Mouse (Mus musculus) myocyte (in vitro differentiated cells): ENCODE measurements around the gene Glt1d1. TPM values are rescaled to one million over a fixed set of nuclear protein-coding genes. Genes with fewer than 3 reads are reported as not detected.

ENCODE experiments used
- H3K27me3 ChIP-seq: one replicate; pipeline ENCODE4 v1.6.1; 2011; ENCODE audit not compliant: control insufficient read depth, insufficient read depth, insufficient read length
- H3K36me3 ChIP-seq: one replicate; pipeline ENCODE4 v1.6.1; 2011; ENCODE audit not compliant: control insufficient read depth, insufficient read depth
- H3K4me2 ChIP-seq: one replicate; pipeline ENCODE4 v1.6.1; 2011; ENCODE audit warnings: low read depth, control low read depth
- H3K4me3 ChIP-seq: one replicate; pipeline ENCODE4 v1.5.1; 2011; ENCODE audit warnings: mild to moderate bottlenecking, control low read depth, moderate library complexity
- H3K79me2 ChIP-seq: one replicate; pipeline ENCODE4 v1.6.1; 2011; ENCODE audit not compliant: control insufficient read depth, insufficient read depth
- H3ac ChIP-seq: one replicate; pipeline ENCODE4 v1.6.1; 2011; ENCODE audit not compliant: control insufficient read depth, insufficient read length
- CEBPB ChIP-seq: IDR thresholded peaks from 2 replicates; pipeline ENCODE4 v1.6.1; 2011; ENCODE audit warnings: mild to moderate bottlenecking, moderate library complexity; ENCODE audit not compliant: poor library complexity, insufficient read depth, severe bottlenecking
- E2F4 ChIP-seq: IDR thresholded peaks from one replicate; pipeline ENCODE4 v1.6.1; 2011; ENCODE audit warnings: mild to moderate bottlenecking, control low read depth, moderate library complexity; ENCODE audit not compliant: insufficient read depth
- MAX ChIP-seq: IDR thresholded peaks from one replicate; pipeline ENCODE4 v1.6.1; 2011; ENCODE audit warnings: low read depth, mild to moderate bottlenecking, control low read depth
- MYOD1 ChIP-seq, 3 experiments: IDR thresholded peaks; one replicate each; pipeline ENCODE4 v1.6.1; 2011; ENCODE audit warnings: control low read depth in 2 of 3, low read depth in 2 of 3, mild to moderate bottlenecking in 2 of 3, moderate library complexity in 1 of 3; ENCODE audit not compliant: insufficient read length in 2 of 3, control insufficient read depth in 1 of 3
- MYOG ChIP-seq, 3 experiments: IDR thresholded peaks; one replicate each; pipeline ENCODE4 v1.6.1; 2011; ENCODE audit warnings: control low read depth in 2 of 3, low read depth in 2 of 3, mild to moderate bottlenecking in 2 of 3; ENCODE audit not compliant: insufficient read length in 2 of 3, control insufficient read depth in 1 of 3, insufficient read depth in 1 of 3
- POLR2A ChIP-seq: IDR thresholded peaks from one replicate; pipeline ENCODE4 v1.6.1; 2011; ENCODE audit warnings: low read depth, mild to moderate bottlenecking, control low read depth, moderate library complexity; ENCODE audit not compliant: insufficient read length
- POLR2AphosphoS2 ChIP-seq: IDR thresholded peaks from one replicate; pipeline ENCODE4 v1.6.1; 2011; ENCODE audit warnings: low read depth, control low read depth; ENCODE audit not compliant: insufficient read length
- REST ChIP-seq: IDR thresholded peaks from one replicate; pipeline ENCODE4 v1.6.1; 2011; ENCODE audit warnings: mild to moderate bottlenecking, control low read depth, moderate library complexity; ENCODE audit not compliant: insufficient read depth, insufficient read length
- SRF ChIP-seq: IDR thresholded peaks from one replicate; pipeline ENCODE4 v1.6.1; 2011; ENCODE audit warnings: low read depth; ENCODE audit not compliant: control insufficient read depth, insufficient read length
- TCF12 ChIP-seq: IDR thresholded peaks from one replicate; pipeline ENCODE4 v1.6.1; 2011; ENCODE audit warnings: mild to moderate bottlenecking, control low read depth; ENCODE audit not compliant: poor library complexity, insufficient read depth, severe bottlenecking
- TCF3 ChIP-seq: IDR thresholded peaks from one replicate; pipeline ENCODE4 v1.6.1; 2011; ENCODE audit warnings: low read depth, control low read depth; ENCODE audit not compliant: insufficient read length
- USF1 ChIP-seq: IDR thresholded peaks from one replicate; pipeline ENCODE4 v1.6.1; 2011; ENCODE audit warnings: low read depth, mild to moderate bottlenecking, control low read depth, moderate library complexity
- polyA plus RNA-seq: library from polyadenylated mRNA; unstranded; fragments of >200 nt; fragmentation: generic; extraction: Trizol; gene quantifications from one replicate; pipeline ENCODE4 v1.2.1, GENCODE M21; 2012; ENCODE audit warnings: missing spikeins

Gene Glt1d1
- polyA plus RNA-seq, 1 experiment = not detected

DNA sequence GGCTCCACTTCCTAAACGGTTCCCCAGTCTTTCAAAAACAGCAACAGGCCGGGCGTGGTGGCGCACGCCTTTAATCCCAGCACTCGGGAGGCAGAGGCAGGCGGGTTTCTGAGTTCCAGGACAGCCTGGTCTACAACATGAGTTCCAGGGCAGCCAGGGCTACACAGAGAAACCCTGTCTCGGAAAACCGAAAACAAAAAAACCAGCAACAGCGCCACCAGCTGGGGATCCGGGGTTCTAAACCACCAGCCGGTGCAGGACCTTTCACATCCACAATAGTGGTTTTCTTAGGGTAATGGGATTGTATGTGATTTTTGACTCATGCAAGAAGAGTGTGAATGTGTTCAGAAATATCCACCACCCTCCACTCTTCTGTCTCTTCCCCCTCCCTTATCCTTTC is 4.8 kb upstream of the Glt1d1 start:
- TF ChIP-seq USF1 (no peak), MAX (no peak), CEBPB (no peak), TCF3 (no peak), POLR2AphosphoS2 (no peak), SRF (no peak), MYOG (IDR thresholded peaks at IDR 0.05; ENCODE audit: control insufficient read depth in 1 of 3, insufficient read depth in 1 of 3, insufficient read length in 2 of 3, low read depth in 2 of 3) (no peak), REST (no peak), POLR2A (no peak), E2F4 (no peak), TCF12 (no peak), MYOD1 (IDR thresholded peaks at IDR 0.05; ENCODE audit: control insufficient read depth in 1 of 3, insufficient read length in 2 of 3, low read depth in 2 of 3) (no peak)
- no peaks in the 10 kb centered on the region for H3K79me2 ChIP-seq

DNA sequence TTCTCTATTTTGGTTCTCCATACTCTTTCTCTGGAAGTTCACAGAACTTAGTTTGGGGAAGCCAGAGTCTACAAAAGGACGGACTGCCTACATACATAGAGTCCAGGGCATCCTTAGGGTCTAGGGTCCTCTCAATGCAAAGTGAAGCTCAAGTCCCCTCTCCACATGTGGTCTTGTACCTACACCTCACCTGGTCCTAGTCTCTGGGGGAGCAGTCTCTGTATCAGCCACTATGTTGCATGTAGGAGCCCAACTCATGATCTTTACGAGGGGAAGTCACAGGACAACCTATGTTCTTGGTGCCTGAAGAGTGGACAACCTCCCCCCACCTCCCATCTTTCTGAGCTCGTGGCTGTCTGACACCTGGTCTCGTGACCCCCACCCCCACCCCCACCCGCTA is 391 bp upstream of the Glt1d1 start:
- TF ChIP-seq USF1 (no peak), SRF (no peak), MAX (no peak), MYOD1 (IDR thresholded peaks at IDR 0.05; ENCODE audit: control insufficient read depth in 1 of 3, insufficient read length in 2 of 3, low read depth in 2 of 3) (no peak), TCF3 (no peak), CEBPB (no peak), E2F4 (no peak), POLR2A (no peak), TCF12 (no peak), MYOG (IDR thresholded peaks at IDR 0.05; ENCODE audit: control insufficient read depth in 1 of 3, insufficient read depth in 1 of 3, insufficient read length in 2 of 3, low read depth in 2 of 3) (no peak), REST (no peak), POLR2AphosphoS2 (no peak)
- Histone ChIP-seq H3K36me3 (no peaks in the 10 kb centered on the region), H3K79me2 (no peaks in the 10 kb centered on the region), H3K4me2 (no peak overlapping the region), H3ac (no peak overlapping the region), H3K4me3 (no peak overlapping the region), H3K27me3 (peaks cover 6% of the 10 kb centered on the region)

More for the DNA sequence above, 4.8 kb upstream of the Glt1d1 start:
- Histone ChIP-seq H3ac (no peak overlapping the region), H3K36me3 (no peaks in the 10 kb centered on the region), H3K4me3 (no peak overlapping the region), H3K27me3 (peaks cover 3% of the 10 kb centered on the region), H3K4me2 (no peak overlapping the region)

DNA sequence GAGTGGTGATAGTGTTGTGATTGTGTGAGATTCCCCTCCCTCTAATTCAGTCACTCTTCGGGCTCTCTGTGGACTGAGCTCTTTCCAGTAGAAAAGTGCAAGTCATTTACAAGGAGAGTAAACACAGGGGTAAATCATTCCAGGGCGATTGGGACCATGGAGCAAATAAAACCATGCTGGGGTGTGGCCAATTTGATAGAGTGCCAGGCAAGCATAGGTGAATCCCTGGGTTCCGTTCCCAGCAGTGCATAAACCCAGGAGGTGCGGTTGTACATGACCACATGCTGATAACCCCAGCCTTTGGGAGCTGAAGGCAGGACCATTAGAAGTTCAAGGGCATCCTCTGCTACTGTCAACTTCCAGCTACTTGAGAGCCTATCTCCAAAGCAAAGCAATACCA is 1.1 kb downstream of the Glt1d1 start:
- Histone ChIP-seq H3K4me2 (no peak overlapping the region), H3ac (no peak overlapping the region), H3K36me3 (no peaks in the 10 kb centered on the region), H3K79me2 (no peaks in the 10 kb centered on the region), H3K4me3 (no peak overlapping the region), H3K27me3 (peaks cover 6% of the 10 kb centered on the region)
- TF ChIP-seq TCF3 (no peak), POLR2A (no peak), MYOD1 (IDR thresholded peaks at IDR 0.05; ENCODE audit: control insufficient read depth in 1 of 3, insufficient read length in 2 of 3, low read depth in 2 of 3) (no peak)

DNA sequence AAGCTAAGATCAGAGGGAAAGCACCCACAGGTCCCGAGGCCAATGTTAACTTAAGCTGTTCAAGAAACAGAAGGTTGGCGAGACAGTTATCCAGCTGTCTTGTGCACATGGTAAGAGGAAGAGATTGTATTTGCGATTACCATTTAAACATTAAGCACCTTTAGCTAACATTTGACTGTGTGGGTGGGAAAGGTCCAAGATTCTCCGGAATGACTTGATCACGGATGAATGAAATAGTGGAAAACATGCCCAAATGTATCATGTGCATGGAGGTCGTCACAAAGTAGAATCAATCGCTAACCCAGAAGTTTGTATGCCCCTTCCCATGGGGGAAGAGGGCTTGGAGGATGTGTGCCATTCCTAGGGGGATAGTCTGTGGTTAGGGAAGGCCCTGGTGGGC is 1.6 kb downstream of the Glt1d1 start:
- Histone ChIP-seq H3K4me2 (no peak overlapping the region), H3ac (no peak overlapping the region), H3K4me3 (no peak overlapping the region), H3K79me2 (no peaks in the 10 kb centered on the region), H3K27me3 (peaks cover 6% of the 10 kb centered on the region), H3K36me3 (no peaks in the 10 kb centered on the region)
- TF ChIP-seq MYOG (IDR thresholded peaks at IDR 0.05; ENCODE audit: control insufficient read depth in 1 of 3, insufficient read depth in 1 of 3, insufficient read length in 2 of 3, low read depth in 2 of 3) (no peak), REST (no peak), SRF (no peak), E2F4 (no peak)

DNA sequence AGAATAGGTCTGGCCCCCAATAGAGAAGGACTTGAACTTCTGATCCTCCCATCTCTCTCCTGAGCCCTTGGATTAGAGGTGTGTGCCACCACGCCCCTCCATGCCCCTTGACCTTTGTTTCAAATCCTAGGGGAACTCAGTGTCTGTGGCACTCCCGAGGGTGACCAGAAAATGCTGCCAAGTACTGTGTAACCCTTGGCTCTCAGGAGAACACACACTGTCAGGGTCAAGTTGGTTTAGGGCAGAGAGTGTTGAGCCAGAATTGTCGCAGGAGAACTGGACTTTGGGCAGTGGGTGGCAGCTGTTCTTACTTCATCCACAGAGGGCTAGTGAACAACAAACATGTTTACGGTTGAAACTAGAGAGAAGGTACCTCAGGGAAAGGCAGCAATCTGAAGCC is 5.6 kb downstream of the Glt1d1 start:
- H3K79me2 ChIP-seq = no peaks in the 10 kb centered on the region
- H3K36me3 ChIP-seq = no peaks in the 10 kb centered on the region
- H3K4me2 ChIP-seq = no peak overlapping the region
- H3K27me3 ChIP-seq = no peaks in the 10 kb centered on the region
- no peak overlapping the region for H3ac ChIP-seq
- TF ChIP-seq CEBPB = no peak
- TF ChIP-seq E2F4 = no peak
- no peak for TF ChIP-seq MAX
- TF ChIP-seq POLR2AphosphoS2 = no peak
- no peak for TF ChIP-seq TCF12
- TF ChIP-seq TCF3 = no peak
- TF ChIP-seq MYOG (IDR thresholded peaks at IDR 0.05; ENCODE audit: control insufficient read depth in 1 of 3, insufficient read depth in 1 of 3, insufficient read length in 2 of 3, low read depth in 2 of 3) = no peak
- TF ChIP-seq MYOD1 (IDR thresholded peaks at IDR 0.05; ENCODE audit: control insufficient read depth in 1 of 3, insufficient read length in 2 of 3, low read depth in 2 of 3) = no peak
- no peak for TF ChIP-seq POLR2A
- TF ChIP-seq USF1 = no peak
- TF ChIP-seq REST = no peak
- no peak for TF ChIP-seq SRF
- no peak overlapping the region for H3K4me3 ChIP-seq
